Mouse (Mus musculus) ES-Bruce4 (cell line): ENCODE data around the gene Begain.

Experiments
- CTCF ChIP-seq: IDR thresholded peaks from one replicate; pipeline ENCODE4 v1.8.1; 2011; ENCODE audit warnings: low read depth, low read length
- EP300 ChIP-seq: IDR thresholded peaks from 2 replicates; pipeline ENCODE4 v1.6.1; 2011; ENCODE audit warnings: low read depth, low read length; ENCODE audit not compliant: insufficient read depth
- POLR2A ChIP-seq: IDR thresholded peaks from one replicate; pipeline ENCODE4 v1.8.1; 2011; ENCODE audit warnings: low read length; ENCODE audit not compliant: insufficient read depth

DNA sequence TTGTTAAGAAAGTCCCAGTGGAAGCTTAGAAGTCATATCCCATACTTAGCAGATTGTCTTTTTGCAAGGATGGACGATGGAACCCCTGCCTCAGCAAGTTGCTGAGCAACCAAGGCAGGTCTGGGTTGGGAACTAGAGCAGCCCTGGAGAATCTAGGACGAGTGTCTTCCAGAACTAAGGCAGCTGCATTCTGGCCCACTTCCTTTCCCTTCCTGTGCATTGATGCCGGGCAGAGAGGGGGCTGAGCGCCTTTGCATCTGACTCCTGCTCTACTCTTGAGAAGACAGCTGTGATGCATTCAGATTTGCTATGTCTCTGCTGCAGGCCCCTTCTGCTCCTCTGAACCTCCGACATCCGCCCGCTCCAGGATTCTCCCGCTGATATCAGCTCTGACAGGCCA lies 70.8 kb downstream of the Begain start:
- TF ChIP-seq CTCF (no peak), POLR2A (no peak), EP300 (no peak)
